Mouse (Mus musculus) forebrain, embryonic 16.5 days (tissue): Measurements from ENCODE around the gene Cygb. TPM values are rescaled to one million over a fixed set of nuclear protein-coding genes. Genes with fewer than 3 reads are reported as not detected.

ENCODE experiments used
- ATAC-seq: fragments of 200-750 bp; cut with Nextera tagmentation; 2 replicates; pipeline ENCODE4 v1.8.0; 2017; ENCODE audit warnings: mild to moderate bottlenecking, moderate library complexity
- H3K27ac ChIP-seq: fragments of 300-500 bp; sonication (generic); 2 replicates; pipeline ENCODE4 v1.5.1; 2014; ENCODE audit warnings: low read length, control low read depth
- H3K27me3 ChIP-seq: fragments of 300-500 bp; sonication (generic); replicated peaks from 2 replicates; pipeline ENCODE4 v1.6.1; 2014; ENCODE audit warnings: low read length; ENCODE audit not compliant: control insufficient read depth, insufficient read depth
- H3K36me3 ChIP-seq: fragments of 300-500 bp; sonication (generic); 2 replicates; pipeline ENCODE4 v1.6.1; 2014; ENCODE audit not compliant: control insufficient read depth, insufficient read depth
- H3K4me1 ChIP-seq: fragments of 300-500 bp; sonication (generic); replicated peaks from 2 replicates; pipeline ENCODE4 v1.6.1; 2014; ENCODE audit warnings: low read length; ENCODE audit not compliant: control insufficient read depth, insufficient read depth
- H3K4me2 ChIP-seq: fragments of 300-500 bp; sonication (generic); 2 replicates; pipeline ENCODE4 v1.6.1; 2014; ENCODE audit warnings: mild to moderate bottlenecking, low read length, control low read depth
- H3K4me3 ChIP-seq: fragments of 300-500 bp; sonication (generic); replicated peaks from 2 replicates; pipeline ENCODE4 v1.5.1; 2014; ENCODE audit warnings: mild to moderate bottlenecking, low read length, control low read depth
- H3K9ac ChIP-seq: fragments of 300-500 bp; sonication (generic); replicated peaks from 2 replicates; pipeline ENCODE4 v1.6.1; 2014; ENCODE audit warnings: low read depth, low read length, control low read depth
- H3K9me3 ChIP-seq: fragments of 300-500 bp; sonication (generic); 2 replicates; pipeline ENCODE4 v1.6.1; 2016; ENCODE audit warnings: low read length; ENCODE audit not compliant: control insufficient read depth
- WGBS: fragments of 180-500 bp; shearing (Covaris S2); extraction: QIAGEN DNeasy Blood & Tissue Kit; methylation state at CpG from one replicate; pipeline ENCODE4 v1.1.7; 2014; 5-methylcytosine and 5-hydroxymethylcytosine counted together
- polyA plus RNA-seq: library from polyadenylated mRNA; unstranded; fragments of >200 nt; fragmentation: Nextera tagmentation; extraction: Ambion mirVana; gene quantifications from 2 replicates; pipeline ENCODE4 v1.2.1, GENCODE M21; 2015

The Cygb gene
- polyA plus RNA-seq, 1 experiment from 2014 or later, result 16.6 TPM

DNA sequence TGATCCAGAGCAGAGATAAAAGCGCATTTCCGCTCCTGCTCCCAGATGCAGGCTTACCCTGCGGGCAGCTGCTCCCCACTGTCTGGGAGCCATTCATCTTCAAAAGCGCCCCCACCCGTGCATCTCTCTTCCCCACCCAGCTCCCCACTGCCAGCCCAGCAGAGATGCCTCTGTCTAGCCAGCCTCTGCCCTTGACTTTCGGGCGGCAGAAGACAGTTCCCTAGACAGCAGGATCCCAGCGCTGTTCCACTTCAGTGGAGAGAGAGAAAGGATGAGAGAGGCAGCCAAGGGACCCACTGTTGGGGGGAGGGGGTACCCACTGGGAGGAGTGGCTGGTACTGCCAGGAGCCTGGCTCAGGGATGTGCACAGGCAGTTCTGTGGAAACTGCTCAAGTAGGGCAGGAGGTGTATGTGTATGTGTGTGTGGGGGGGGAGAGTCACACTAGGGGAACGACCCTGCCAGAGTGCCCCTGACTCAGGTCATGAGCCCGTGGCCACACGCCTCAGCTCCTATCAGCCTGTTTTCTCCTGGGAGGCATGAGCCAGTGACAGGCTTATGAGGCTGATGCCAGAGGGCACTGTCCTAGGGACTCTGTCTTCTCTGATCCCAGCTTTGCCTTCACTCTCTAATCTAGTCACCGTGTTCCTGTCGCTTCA is 7.3 kb upstream of the Cygb start:
- H3K27me3 ChIP-seq, result no peaks in the 10 kb centered on the region
- H3K4me2 ChIP-seq, result peak overlapping the region; percentile 38
- peak overlapping the region; percentile 49 for H3K9ac ChIP-seq
- peak; percentile 77 for ATAC-seq
- 14% methylated on average over 13 of the region's 13 CpGs for WGBS
- H3K9me3 ChIP-seq, result no peaks in the 10 kb centered on the region
- no peaks in the 10 kb centered on the region for H3K36me3 ChIP-seq
- peaks cover 66% of the 10 kb centered on the region for H3K4me1 ChIP-seq
- peak overlapping the region; percentile 91 for H3K27ac ChIP-seq
- H3K4me3 ChIP-seq, result no peak overlapping the region; the same call in 1 of the 2 replicates

DNA sequence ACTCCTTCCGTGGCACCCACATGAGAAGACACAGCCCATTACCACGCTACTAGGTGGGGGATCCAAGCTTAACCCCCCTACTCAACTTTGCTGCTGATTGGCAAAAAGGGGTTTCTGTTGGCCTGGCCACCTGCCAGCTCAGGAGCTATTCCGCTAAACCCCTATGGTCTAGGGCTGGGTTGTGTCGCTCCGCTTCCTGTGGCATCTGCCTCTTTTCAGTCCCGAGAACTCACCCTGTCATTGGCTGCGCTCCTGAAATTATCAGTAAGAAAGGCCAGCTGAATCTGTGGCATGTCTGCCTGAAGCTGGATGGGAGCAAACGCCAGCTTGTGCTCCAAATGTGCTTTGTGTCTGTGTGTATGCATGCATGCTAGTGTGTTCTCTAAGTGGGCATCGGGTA is 6.1 kb upstream of the Cygb start:
- no peaks in the 10 kb centered on the region for H3K9me3 ChIP-seq
- H3K36me3 ChIP-seq, result no peaks in the 10 kb centered on the region
- no peaks in the 10 kb centered on the region for H3K27me3 ChIP-seq
- H3K9ac ChIP-seq, result no peak overlapping the region
- no peak overlapping the region for H3K4me2 ChIP-seq
- H3K4me3 ChIP-seq, result no peak overlapping the region
- no peak for ATAC-seq
- H3K27ac ChIP-seq, result peak overlapping the region; percentile 91
- peaks cover 71% of the 10 kb centered on the region for H3K4me1 ChIP-seq
- WGBS, result 39% methylated on average over 9 of the region's 9 CpGs

GRCm38 (mm10) chr11:116659027-116659621 is 5.0 kb upstream of the Cygb start:
- peaks cover 67% of the 10 kb centered on the region for H3K4me1 ChIP-seq
- 82% methylated on average over 15 of the region's 15 CpGs for WGBS
- no peaks in the 10 kb centered on the region for H3K36me3 ChIP-seq
- H3K9me3 ChIP-seq, result no peaks in the 10 kb centered on the region
- no peak overlapping the region for H3K4me2 ChIP-seq
- no peak overlapping the region for H3K27ac ChIP-seq
- H3K4me3 ChIP-seq, result no peak overlapping the region
- H3K9ac ChIP-seq, result no peak overlapping the region
- ATAC-seq, result no peak
- no peaks in the 10 kb centered on the region for H3K27me3 ChIP-seq

DNA sequence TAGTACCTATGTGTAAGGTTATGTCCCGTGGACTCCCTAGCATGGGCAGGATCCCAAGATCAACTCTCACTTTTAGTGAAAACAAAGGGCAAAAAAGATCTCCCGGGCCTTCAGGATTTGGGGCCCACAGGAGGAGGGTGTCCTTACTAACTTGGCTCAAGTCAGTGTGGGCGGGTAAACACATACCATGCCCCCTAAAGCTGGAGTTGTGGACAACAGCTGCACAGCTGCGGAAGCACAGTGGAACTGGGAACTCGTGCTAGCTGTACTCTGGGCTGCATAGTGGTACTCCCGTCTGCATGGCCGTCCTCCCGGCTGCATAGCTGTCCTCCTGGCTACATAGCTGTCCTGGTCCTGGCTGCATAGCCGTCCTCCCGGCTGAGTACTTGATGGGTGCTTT is 4.1 kb upstream of the Cygb start:
- Histone ChIP-seq H3K9me3 (no peaks in the 10 kb centered on the region), H3K27ac (no peak overlapping the region), H3K36me3 (no peaks in the 10 kb centered on the region), H3K27me3 (no peaks in the 10 kb centered on the region), H3K9ac (no peak overlapping the region), H3K4me1 (peaks cover 69% of the 10 kb centered on the region), H3K4me3 (no peak overlapping the region), H3K4me2 (peak overlapping the region; percentile 61)
- no peak for ATAC-seq
- WGBS, result 47% methylated on average over 10 of the region's 10 CpGs

- peak overlapping the region; percentile 61 for H3K4me2 ChIP-seq
- H3K4me1 ChIP-seq, result peaks cover 69% of the 10 kb centered on the region
- H3K9me3 ChIP-seq, result no peaks in the 10 kb centered on the region
- ATAC-seq, result peak; percentile 64
- H3K9ac ChIP-seq, result peak overlapping the region; percentile 58
- peak overlapping the region; percentile 77 for H3K27ac ChIP-seq
- H3K4me3 ChIP-seq, result peak overlapping the region; percentile 37
- WGBS, result 6% methylated on average over 22 of the region's 22 CpGs
- H3K27me3 ChIP-seq, result no peaks in the 10 kb centered on the region
- H3K36me3 ChIP-seq, result no peaks in the 10 kb centered on the region
Measured at GRCm38 (mm10) chr11:116657311-116658223, 3.5 kb upstream of the Cygb start.

GRCm38 (mm10) chr11:116656348-116657191 is 2.5 kb upstream of the Cygb start:
- Histone ChIP-seq H3K27ac (peak overlapping the region; percentile 61), H3K9me3 (no peaks in the 10 kb centered on the region), H3K4me2 (no peak overlapping the region), H3K36me3 (no peaks in the 10 kb centered on the region), H3K4me1 (peaks cover 59% of the 10 kb centered on the region), H3K4me3 (no peak overlapping the region), H3K27me3 (no peaks in the 10 kb centered on the region), H3K9ac (no peak overlapping the region)
- no peak for ATAC-seq
- WGBS, result 43% methylated on average over 16 of the region's 16 CpGs

DNA sequence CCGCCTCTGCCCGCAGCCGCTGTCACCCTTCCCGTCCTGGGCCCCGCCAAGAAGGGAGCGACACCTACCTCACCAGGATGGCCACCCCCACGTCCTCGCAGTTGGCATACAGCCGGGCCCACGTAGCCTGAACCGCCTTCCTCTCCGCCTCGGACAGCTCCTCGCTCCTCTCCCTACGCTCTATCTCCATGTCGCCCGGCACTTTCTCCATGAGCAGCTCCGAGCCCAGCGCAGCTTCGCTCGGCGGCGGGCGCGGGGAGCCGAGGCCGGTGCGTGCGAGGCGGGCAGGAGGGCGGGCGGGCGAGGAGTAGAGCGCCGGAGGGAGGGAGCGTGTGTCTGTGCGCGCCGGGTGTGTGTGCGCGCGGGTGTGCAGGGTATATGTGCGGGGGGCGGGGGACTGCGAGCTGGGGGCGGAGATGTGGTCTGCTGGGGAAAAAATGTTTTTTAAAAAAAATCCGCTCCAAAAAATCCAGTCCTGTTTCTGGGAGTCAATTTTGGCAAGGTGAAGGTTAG is 348 bp downstream of the Cygb start:
- Histone ChIP-seq H3K4me3 (peak overlapping the region; percentile 51), H3K4me1 (peaks cover 42% of the 10 kb centered on the region), H3K36me3 (no peaks in the 10 kb centered on the region), H3K9ac (peak overlapping the region; percentile 71), H3K9me3 (no peaks in the 10 kb centered on the region), H3K27me3 (no peaks in the 10 kb centered on the region), H3K27ac (no peak overlapping the region), H3K4me2 (peak overlapping the region; percentile 81)
- ATAC-seq, result peak; percentile 57
- WGBS, result under 1% methylated on average over 46 of the region's 47 CpGs

GRCm38 (mm10) chr11:116653234-116653633 is 879 bp downstream of the Cygb start, which contains the start of gene Prcd:
Gene Prcd, plus strand, starts transcription at chr11:116653534.
- peak within 1 kb of the TSS; percentile 81 for H3K4me2 ChIP-seq
- peak within 1 kb of the TSS; percentile 71 for H3K9ac ChIP-seq
- 7% methylated on average over 9 of the region's 10 CpGs for WGBS
- no peaks in the 10 kb centered on the region for H3K9me3 ChIP-seq
- peaks cover 40% of the 10 kb centered on the region for H3K4me1 ChIP-seq
- no peak for ATAC-seq
- no peaks in the 10 kb centered on the region for H3K36me3 ChIP-seq
- no peak within 1 kb of the TSS for H3K27ac ChIP-seq
- H3K4me3 ChIP-seq, result peak within 1 kb of the TSS; percentile 51
- H3K27me3 ChIP-seq, result no peaks in the 10 kb centered on the region
